Mouse (Mus musculus) right cerebral cortex, adult 2 months (tissue): ENCODE data around the gene Slc39a9.
A peak's percentile ranks its signal among the peaks of the same experiment; 100 is the strongest.

ENCODE experiments used
- DNase-seq, 2 experiments: peaks; one replicate each; pipeline ENCODE4 v3.0.0; 2021 to 2022; ENCODE audit warnings: low spot score in 2 of 2

The Slc39a9 gene

DNA sequence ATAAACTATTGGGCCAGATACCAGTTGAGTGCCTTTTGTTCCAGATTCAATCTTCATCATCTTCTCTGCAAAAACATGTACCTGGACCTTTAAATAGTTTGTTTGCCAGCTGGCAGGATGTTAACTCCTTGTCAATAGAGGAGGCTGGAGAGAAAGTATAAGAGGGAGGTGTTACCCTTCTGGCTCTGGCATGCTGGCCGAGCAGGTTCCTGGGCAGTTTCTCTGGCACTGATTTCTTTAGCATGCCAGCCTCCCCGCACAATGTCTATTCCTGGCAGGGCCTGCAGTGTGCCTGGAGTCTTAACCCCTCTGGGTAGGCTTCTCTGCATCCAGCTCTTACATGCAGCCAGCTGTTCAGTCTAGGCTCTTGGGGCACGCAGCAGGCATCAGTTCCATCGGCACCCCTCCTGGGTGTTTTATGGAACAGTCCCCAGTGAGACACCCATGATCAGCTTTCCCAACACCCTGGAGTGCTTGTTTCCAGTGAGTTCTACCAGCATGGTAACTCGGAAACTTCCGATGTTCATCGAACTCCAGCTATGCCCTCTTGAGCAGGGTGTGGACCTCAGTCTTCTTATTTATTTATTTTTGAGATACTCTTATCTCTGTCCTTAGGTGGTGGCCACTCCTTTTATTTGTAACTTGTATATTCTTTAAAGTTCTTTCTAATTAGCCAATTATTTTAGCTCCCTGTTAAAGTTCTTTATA, 10.4 kb downstream of the Slc39a9 start:
- DNase-seq, result no peak

DNA sequence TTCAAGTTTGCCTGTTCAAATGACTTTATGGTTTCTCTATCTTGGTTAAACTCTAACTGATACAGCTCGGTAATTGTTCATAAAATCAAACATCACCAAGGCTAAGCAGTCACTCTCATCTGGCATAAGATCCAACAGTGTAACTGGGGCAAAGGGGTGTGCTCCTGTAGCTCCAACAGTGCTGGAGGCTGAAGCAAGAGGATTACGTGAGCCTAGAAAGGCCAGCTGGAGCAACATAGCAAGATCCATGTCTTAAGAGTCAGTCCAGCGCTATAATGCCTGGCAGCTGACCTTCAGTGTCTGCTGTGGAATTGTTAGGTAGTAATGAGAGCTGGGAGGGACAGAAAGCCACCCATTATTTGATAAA, 11.0 kb downstream of the Slc39a9 start:
- no peak for DNase-seq

DNA sequence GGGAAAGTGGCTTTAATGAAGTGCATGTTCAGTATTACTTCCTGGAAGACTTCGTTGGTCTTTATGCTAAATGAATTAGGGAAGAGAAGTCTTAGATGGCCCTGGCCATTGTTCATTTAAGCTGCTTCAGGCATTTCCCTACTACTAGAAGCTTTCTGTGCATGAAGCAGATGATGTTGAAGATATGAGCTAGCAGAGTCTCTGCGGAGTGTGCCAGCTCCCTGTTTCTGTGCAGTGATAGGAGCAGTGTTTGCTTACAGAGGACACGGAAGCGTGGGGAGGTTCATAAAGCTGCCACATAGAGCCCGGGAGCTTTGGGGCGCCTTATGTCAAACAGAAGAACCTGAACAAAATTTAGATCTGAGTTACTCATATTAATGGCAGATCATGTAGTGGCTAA, 15.0 kb downstream of the Slc39a9 start:
- DNase-seq, result no peak

DNA sequence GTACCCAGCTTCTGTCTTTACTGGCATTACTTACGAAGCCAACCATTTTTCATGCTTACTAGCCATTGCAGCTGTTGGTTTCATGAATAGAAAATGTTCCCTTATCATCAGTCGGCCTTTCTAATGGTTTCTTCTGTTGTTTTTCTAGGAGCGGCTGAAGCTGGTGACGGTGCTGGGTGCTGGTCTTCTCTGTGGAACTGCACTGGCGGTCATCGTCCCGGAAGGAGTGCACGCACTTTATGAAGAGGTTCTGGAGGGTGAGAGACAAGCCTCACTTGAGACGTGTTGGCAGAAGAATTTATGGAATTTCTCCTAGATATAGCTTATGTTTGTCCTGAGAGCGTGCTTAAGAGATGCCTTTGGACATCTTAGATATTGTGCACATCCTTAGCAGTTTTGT, 18.6 kb downstream of the Slc39a9 start:
- no peak for DNase-seq

DNA sequence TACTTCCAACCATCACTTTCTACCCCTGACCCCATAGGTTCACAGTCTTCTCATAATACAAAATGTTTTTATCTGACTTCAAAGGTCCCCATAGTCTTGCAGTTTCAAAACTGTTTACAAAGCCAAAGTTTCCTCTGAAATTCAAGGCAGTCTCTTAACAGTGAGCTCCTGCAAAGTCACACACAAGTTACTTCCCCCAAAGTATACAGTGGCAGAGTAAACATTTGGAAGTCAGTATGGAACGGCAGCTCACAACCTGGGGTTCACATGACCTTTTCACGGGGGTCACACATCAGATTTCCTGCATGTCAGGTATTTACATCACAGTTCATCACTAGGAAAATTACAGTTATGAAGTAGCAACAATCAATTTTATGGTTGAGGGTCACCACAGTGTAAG, 20.3 kb downstream of the Slc39a9 start:
- no peak for DNase-seq

DNA sequence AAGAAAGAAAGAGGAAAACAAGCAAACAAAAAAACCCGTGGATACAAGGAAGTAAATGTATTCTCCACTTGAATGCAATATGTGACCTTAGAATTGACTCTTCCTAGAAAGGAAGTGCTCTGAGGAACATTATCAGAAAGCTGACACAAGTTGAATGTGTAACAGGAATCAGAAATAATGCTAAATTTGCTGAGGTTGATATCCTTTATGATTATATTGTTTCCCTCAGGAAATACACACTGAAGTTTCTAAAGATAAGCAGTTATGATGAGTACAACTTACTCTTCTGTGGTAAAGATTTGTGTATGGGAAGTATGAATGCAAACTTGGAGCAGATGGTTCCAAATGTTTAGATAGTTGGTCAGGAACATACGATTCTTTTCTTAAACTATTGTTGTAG, 24.7 kb downstream of the Slc39a9 start:
- no peak for DNase-seq

DNA sequence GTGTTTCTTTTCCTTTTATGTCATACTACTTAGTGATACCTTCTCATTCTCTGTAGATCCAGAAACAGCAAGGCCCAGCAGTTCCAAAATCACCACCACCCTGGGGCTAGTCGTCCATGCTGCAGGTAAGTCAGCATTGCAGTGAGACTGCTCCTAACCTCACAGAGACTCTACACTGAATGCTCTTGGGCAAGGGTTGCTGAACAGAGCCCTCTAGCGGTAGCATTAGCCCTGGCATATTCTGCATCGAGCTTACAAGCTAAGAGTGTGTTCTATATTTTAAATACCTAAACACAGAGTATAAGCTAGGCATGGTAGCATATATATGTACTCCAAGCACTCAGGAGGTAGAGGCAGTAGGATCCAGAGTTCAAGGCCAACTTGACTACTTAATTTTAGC, 29.5 kb downstream of the Slc39a9 start:
- DNase-seq, result peak; percentile 67 to 74

DNA sequence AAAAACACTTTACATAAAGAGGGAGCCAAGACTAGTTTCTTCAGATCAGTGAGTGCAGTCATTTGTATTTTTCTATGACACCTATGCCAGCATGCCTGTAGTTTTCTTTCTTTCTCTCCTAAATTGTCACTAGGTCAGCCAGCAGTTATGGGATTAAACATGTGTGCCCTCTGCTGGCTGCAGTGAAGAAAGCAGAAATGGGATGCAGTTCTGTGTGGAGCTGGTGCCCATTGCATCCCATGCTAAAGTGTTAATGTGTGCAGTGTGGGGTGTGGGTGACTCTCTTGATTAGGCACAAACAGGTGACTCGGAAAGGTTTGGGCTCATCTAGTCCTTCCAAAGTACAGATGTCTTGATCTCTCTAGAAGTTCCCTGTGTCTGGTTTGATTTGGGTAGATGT, 37.7 kb downstream of the Slc39a9 start:
- DNase-seq, result peak; percentile 45 to 54

DNA sequence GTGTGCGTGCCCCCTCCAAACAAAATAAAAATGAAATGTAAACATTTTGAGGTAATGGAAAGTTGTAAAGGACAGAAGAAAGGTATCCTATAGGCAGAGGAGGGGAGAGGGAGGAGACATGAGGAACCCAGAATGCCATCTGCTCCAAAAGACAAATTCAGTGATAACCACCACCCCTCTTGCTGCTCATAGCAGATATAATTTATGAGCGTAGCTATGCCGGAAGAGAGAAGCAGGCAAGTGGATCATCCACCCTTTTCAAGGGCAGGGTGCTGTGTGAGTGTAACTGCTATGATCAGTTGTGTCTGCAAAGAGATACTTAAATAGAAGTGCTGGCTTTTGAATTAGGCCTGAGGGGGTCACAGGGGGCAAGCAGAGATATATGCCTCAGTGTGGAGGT, 39.9 kb downstream of the Slc39a9 start:
- DNase-seq, result no peak

DNA sequence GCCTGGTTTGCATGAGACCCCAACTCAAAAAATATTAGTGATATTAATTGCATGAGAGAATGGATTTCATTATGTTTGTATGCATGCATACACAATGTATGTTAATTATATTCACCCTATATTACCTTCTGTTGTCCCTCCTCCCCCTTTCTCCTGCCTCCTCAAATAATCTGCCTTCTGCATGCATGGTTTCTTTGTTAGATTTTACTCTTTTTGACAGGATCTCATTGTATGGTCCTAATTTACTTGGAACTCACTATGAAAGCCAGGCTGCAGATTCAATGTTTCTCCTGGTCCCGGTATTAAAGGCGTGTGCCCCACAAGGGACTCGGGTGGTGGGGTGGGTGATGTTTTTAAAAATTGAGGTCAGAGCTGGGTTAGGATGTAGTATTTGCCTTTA, 40.6 kb downstream of the Slc39a9 start:
- no peak for DNase-seq

DNA sequence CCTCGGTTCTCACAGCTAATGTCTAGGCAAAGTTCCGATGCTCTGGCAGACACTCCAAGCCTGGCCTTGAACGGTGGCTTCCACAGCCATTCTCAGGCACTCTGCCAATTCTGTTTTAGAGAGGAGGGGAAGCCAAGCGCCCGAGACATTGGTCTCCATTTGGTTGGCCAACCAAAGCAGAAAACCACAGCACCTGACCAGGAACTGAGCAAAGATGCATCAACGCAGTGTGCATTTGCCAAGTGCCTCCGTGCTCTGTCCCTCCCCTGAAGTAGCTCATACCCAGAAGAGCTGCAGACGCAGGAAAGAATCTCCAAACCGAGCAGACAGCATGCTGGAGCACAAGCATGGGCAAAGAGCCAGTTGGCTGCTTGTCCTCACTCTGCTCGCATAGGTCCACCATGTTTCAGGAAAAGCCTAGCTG, 44.1 kb downstream of the Slc39a9 start:
- DNase-seq, result no peak

DNA sequence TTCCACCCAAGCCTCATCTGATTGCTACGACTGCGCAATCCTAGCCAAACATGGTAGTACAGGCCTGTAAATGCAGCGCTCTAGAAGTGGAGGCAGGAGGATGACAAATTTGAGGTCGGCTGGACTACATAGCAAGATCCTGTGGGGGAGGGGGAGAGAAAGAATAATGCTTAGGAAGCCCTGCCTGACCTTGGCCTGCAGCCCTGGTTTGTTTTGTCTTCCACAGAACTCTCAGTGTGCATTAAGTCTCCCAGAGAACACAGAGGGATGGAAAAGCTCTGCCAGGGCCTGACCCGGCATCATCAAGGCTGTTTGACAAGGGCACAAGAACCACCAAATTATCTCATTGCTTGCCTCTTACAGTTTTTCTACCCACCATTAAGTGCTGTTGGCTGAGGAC, 46.0 kb downstream of the Slc39a9 start:
- no peak for DNase-seq

DNA sequence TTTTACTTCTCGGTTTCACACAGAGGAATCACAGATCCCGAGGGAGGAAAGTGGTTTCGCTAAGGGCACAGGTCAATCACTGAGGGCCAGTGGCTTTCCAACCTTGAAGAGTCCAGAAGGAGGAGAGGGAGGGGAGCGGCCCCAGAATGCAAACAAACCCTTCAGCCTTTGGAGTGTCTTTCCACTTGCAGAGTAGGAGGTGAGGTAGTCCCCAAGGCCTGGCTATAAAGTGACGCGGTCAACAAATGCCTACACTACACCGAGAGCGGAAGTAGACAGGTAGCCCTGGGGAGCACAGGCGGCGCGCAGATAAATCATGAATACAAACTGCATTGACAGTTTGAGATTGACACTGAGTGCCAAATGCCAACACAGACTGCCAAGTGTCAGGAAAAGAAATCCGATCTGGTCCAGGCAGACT, 48.0 kb downstream of the Slc39a9 start:
- no peak for DNase-seq

DNA sequence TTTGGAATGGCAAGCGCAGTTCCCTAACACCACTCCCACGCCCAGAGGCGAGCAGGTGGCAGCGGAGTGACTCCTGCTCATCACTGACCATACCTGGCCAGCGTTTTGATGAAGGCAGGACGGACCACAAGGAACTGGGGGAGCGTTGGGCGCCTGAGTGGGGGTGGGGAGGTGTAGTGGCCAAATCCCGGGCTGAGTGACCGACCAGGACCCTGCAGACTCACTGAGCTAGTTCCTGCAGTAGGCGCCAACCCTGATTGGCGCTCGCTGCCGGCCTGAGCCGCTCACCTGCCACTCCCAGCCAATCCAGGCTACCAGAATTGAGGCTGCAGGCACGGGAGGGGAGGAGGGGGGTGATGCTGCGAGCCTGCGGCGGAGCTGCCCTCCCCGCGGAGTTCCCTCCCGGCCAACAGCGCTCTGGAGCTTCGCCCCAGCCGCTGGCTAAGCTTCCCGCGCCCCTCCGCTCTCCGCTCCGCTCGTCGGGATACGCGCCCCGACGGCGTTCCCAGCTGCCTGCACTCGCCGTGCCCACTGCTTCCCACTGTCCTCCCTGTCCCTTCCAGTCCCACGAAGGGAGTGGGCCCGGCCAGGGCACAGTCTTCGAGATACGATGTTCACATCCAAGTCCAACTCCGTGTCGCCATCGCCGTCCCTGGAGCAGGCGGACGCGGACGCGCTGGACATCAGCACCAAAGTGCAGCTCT, 48.7 kb downstream of the Slc39a9 start, which contains the start of gene Plekhd1:
TSS of gene Plekhd1 (plus strand) at position 323 of the 704 bp plus-strand sequence.
- DNase-seq, result peak in 1 of 2 experiments; percentile 12

DNA sequence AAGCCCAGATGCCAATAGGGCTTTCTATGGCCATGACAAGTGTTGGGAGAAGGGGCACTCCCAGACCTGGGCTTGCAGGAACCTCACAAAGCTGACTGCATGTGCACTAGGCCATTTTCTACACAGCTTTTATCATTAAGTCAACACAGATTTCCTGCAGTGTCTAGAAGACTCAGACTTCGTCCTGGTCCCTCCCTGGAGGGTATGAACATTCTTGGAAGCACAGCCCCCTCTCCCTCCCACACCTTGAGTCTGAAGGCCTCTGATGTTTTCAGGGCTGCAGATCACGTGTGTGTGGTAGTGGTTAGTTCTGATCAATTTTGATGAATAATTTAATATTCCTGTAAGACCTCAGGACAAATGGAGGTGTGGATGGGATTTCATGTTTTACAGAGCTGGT, 50.0 kb downstream of the Slc39a9 start:
- DNase-seq, result no peak

DNA sequence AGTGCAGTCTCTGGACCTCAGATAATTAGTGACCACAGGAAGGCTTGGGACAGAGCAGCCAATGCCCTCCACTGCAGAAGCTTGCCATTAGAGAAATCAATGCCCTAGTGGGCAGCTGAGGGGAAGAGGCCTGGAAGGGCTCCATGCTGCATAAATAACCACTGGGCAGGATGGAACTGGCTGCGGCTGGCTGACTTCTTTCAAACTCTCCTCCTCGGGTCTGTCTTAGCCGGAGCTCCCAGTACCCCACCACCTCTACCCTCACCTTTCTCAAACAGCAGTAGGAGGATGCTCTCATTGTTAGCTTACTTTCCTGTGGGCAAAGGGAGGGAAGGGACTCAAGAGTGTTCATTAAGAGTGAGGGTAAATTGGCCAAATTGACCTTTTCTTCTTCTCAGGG, 51.3 kb downstream of the Slc39a9 start:
- no peak for DNase-seq

DNA sequence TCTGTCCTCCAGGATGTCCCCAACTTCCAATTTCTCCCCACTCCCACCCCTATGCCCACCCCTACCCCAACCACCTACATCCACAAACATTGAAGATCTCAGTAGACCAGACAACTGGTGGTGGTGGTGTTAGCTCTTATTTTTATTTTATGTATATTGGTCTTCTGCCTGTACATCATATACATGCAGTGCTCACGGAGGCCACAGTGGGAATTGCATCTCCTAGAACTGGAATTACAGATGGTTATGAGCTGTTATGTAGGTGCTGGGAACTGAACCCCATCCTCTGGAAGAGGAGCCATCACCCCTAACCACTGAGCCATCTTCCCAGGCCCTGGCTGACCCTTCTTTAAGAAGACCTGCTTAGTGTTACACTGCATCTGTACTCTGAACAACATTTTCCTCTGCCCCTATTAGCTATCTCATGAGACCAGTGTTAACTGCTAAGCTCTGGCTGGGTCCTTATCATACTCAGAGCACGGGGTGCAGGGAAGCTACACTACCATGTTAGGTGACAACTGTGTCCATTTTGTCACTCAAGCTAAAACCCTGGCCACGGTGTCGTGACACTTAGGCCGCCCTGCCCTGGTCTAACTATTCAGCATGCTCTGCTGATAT, 55.0 kb downstream of the Slc39a9 start:
- DNase-seq, result no peak

DNA sequence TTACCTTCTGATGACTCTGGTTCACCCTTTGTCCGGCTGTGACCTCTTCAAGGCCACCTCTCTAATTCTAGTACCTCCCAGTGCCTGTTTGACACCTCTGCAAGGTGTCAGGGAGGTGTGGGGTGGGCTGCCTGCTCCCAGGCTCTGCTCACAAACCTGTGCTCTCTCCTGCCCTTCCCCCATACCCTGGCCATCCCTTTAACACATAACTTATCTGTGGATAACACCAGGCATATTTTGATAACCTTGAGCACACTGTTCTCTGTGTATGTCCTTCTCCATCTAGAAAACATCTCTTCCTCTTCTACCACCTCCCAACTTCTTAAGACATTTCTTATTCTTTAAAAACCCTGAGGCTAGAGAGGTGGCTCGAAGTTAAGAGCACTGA, 55.5 kb downstream of the Slc39a9 start:
- DNase-seq, result no peak

DNA sequence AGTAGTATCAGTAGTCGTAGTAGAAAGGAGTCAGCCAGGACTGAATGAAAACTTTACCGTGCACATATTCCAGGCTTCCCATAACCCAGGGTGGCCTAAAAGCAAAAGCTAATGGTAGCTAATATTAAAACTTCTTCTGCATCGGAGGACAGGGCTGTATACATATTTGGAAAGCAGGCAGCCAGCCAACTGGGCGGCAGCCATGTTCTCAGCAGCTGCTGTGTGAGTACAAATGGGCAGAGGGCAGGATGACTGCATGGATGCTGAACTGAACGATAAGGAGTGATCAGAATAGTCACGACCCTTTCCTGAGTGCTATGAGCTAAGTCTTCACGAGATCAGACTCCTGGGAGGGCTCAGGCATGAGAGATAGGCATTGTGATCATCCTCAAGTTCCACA, 57.6 kb downstream of the Slc39a9 start:
- no peak for DNase-seq

DNA sequence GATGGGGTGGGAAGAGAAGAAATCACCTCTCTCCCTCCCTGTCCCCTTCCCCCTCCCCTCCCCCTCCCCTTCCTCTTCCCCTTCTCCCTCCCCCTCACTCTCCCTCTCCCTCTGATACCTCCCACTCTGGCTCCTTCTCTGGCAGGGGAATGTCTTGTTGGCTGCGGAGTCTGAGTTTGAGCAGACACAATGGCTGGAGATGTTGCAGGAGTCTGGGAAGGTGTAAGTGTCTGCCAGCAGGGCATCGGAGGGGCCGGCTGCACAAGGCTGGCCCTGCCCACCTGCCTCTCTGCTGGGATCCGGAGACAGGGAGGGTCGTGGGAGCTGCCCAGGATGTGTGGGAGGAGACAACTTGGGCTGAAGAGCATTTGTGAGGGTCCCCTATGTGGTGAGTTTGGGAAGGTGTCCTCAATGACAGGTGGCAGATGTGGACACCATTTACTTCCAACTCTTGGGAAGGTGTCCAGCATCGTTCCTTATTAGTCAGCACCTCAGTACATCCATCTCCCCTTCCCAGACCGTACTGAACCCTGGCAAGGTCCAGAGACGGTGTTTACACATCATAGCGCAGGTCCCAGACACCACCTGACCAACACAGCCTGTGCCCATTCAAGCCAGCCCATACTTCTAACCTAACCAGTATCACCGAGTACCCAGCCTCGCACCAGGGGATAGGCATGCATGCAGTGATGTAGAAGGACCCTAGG, 62.7 kb downstream of the Slc39a9 start:
- no peak for DNase-seq

DNA sequence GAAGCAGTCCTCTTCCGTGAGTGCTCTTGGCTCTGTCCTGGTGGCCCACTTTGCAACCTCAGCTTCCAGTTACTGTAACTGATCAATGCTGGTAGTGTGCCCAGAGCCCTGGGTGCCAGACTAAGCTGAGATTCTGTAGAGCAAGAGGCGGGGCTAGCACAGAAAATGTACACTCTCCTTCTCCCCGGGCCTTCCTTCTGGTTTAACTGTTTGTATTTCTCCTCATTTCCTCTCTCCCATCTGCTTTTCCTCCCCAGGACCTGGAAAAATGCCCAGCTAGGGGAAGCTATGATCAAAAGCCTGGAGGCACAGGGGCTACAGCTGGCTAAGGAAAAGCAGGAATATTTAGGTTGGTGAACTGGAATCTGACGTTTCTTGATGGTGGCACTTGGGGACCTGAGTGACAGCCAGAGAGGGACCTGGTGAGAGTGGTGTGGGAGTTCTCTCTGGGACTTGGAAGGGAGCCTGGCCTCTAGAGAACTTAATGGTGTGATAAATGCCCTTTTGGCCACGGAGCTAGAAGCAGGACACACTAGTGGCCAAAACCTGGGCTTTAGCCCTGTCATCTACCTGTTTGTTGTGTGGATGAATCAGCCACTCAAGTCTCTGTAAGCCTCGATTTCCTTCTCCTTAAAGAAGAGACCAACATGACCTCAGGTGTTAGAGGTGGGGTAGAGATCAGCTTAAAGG, 63.4 kb downstream of the Slc39a9 start:
- DNase-seq, result no peak

DNA sequence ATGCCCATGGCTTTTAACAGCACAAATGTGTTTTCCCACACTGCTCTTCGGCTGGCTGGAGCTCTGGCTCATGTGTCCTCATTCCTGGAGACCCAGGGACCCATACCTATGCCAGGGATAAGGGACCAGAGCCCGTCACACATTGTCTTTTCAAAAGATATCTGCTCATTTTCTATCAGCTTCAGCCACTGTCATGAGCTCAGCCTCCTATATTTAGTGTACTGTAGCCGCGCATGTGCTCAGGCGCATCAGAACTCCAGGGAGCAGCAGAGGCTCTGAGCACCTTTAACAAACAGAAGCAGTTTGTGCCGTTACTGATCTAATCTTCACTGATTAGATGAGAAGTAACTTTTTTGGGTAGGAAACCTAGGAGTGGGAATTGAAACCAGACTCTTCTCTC, 72.2 kb downstream of the Slc39a9 start:
- DNase-seq, result peak in 1 of 2 experiments; percentile 17
